Mouse (Mus musculus): ENCODE measurements around the gene Rnf212b. TPM values are rescaled to one million over a fixed set of nuclear protein-coding genes. Genes with fewer than 3 reads are reported as not detected.

Rnf212b gene
- polyA plus RNA-seq, 1 experiment from 2014 or later: not detected

GRCm38 (mm10) chr14:54863501-54864312 lies 49.8 kb downstream of the Rnf212b start:
- H3K27ac ChIP-seq (replicated peaks): peak overlapping the region; percentile 73
- peaks cover 12% of the 10 kb centered on the region for H3K4me1 ChIP-seq
- no peaks in the 10 kb centered on the region for H3K36me3 ChIP-seq
- peak overlapping the region; percentile 98 for H3K9ac ChIP-seq (replicated peaks)
- H3K27me3 ChIP-seq: no peaks in the 10 kb centered on the region
- peak overlapping the region; percentile 77 for H3K4me2 ChIP-seq (replicated peaks)
- no peaks in the 10 kb centered on the region for H3K9me3 ChIP-seq
- H3K4me3 ChIP-seq: peak overlapping the region; percentile 99
- WGBS: under 1% methylated on average over 55 of the region's 56 CpGs
- ATAC-seq (replicated peaks): peak; percentile 100

GRCm38 (mm10) chr14:54864313-54865036 lies 50.5 kb downstream of the Rnf212b start:
- H3K4me3 ChIP-seq: peak overlapping the region; percentile 99
- no peaks in the 10 kb centered on the region for H3K36me3 ChIP-seq
- WGBS: 17% methylated on average over 21 of the region's 21 CpGs
- no peak for ATAC-seq (replicated peaks)
- no peaks in the 10 kb centered on the region for H3K27me3 ChIP-seq
- H3K9ac ChIP-seq (replicated peaks): peak overlapping the region; percentile 98
- H3K4me1 ChIP-seq: peaks cover 12% of the 10 kb centered on the region
- peak overlapping the region; percentile 73 for H3K27ac ChIP-seq (replicated peaks)
- H3K4me2 ChIP-seq (replicated peaks): peak overlapping the region; percentile 77
- no peaks in the 10 kb centered on the region for H3K9me3 ChIP-seq

GRCm38 (mm10) chr14:54865626-54866025 lies 51.7 kb downstream of the Rnf212b start:
- Histone ChIP-seq H3K27ac (replicated peaks) (no peak overlapping the region), H3K4me2 (replicated peaks) (no peak overlapping the region), H3K27me3 (no peaks in the 10 kb centered on the region), H3K36me3 (no peaks in the 10 kb centered on the region), H3K4me1 (peaks cover 12% of the 10 kb centered on the region), H3K9me3 (no peaks in the 10 kb centered on the region), H3K4me3 (no peak overlapping the region), H3K9ac (replicated peaks) (no peak overlapping the region)
- WGBS: 74% methylated on average over 5 of the region's 5 CpGs
- ATAC-seq (replicated peaks): no peak

GRCm38 (mm10) chr14:54866268-54866667 lies 52.3 kb downstream of the Rnf212b start:
- H3K4me3 ChIP-seq: no peak overlapping the region
- no peak overlapping the region for H3K9ac ChIP-seq (replicated peaks)
- WGBS: 58% methylated on average over 3 of the region's 3 CpGs
- peaks cover 12% of the 10 kb centered on the region for H3K4me1 ChIP-seq
- no peaks in the 10 kb centered on the region for H3K27me3 ChIP-seq
- H3K9me3 ChIP-seq: no peaks in the 10 kb centered on the region
- ATAC-seq (replicated peaks): no peak
- no peak overlapping the region for H3K27ac ChIP-seq (replicated peaks)
- no peak overlapping the region for H3K4me2 ChIP-seq (replicated peaks)
- no peaks in the 10 kb centered on the region for H3K36me3 ChIP-seq

GRCm38 (mm10) chr14:54866936-54867335 lies 53.0 kb downstream of the Rnf212b start:
- Histone ChIP-seq H3K9ac (replicated peaks) (no peak overlapping the region), H3K36me3 (no peaks in the 10 kb centered on the region), H3K4me3 (no peak overlapping the region), H3K4me1 (peaks cover 12% of the 10 kb centered on the region), H3K27me3 (no peaks in the 10 kb centered on the region), H3K4me2 (replicated peaks) (no peak overlapping the region), H3K9me3 (no peaks in the 10 kb centered on the region), H3K27ac (replicated peaks) (no peak overlapping the region)
- no peak for ATAC-seq (replicated peaks)
- WGBS: 53% methylated on average over 5 of the region's 5 CpGs

- peaks cover 10% of the 10 kb centered on the region for H3K4me1 ChIP-seq
- no peaks in the 10 kb centered on the region for H3K9me3 ChIP-seq
- no peaks in the 10 kb centered on the region for H3K36me3 ChIP-seq
- H3K27me3 ChIP-seq: no peaks in the 10 kb centered on the region
- H3K4me3 ChIP-seq: no peak overlapping the region
- no peak for ATAC-seq (replicated peaks)
- no peak overlapping the region for H3K27ac ChIP-seq (replicated peaks)
- H3K9ac ChIP-seq (replicated peaks): no peak overlapping the region
- H3K4me2 ChIP-seq (replicated peaks): no peak overlapping the region
- 88% methylated on average over 4 of the region's 4 CpGs for WGBS
Measured at GRCm38 (mm10) chr14:54868026-54868425, 54.1 kb downstream of the Rnf212b start.

- H3K4me2 ChIP-seq (replicated peaks): no peak within 1 kb of the TSS
- no peaks in the 10 kb centered on the region for H3K36me3 ChIP-seq
- no peak within 1 kb of the TSS for H3K27ac ChIP-seq (replicated peaks)
- H3K4me1 ChIP-seq: peaks cover 8% of the 10 kb centered on the region
- no peaks in the 10 kb centered on the region for H3K27me3 ChIP-seq
- H3K9ac ChIP-seq (replicated peaks): no peak within 1 kb of the TSS
- no peaks in the 10 kb centered on the region for H3K9me3 ChIP-seq
- no peak for ATAC-seq (replicated peaks)
- H3K4me3 ChIP-seq: no peak within 1 kb of the TSS
- WGBS: 94% methylated on average over 5 of the region's 5 CpGs
Measured at GRCm38 (mm10) chr14:54870861-54871260, 56.9 kb downstream of the Rnf212b start, which contains the start of gene Homez. Homez (minus strand) TSS chr14:54870961.

GRCm38 (mm10) chr14:54874165-54874564 lies 60.2 kb downstream of the Rnf212b start:
- Histone ChIP-seq H3K9me3 (no peaks in the 10 kb centered on the region), H3K4me2 (replicated peaks) (no peak overlapping the region), H3K27ac (replicated peaks) (no peak overlapping the region), H3K9ac (replicated peaks) (no peak overlapping the region), H3K27me3 (no peaks in the 10 kb centered on the region), H3K4me1 (peaks cover 17% of the 10 kb centered on the region), H3K4me3 (no peak overlapping the region), H3K36me3 (no peaks in the 10 kb centered on the region)
- ATAC-seq (replicated peaks): no peak
- 94% methylated on average over 3 of the region's 3 CpGs for WGBS

- peaks cover 17% of the 10 kb centered on the region for H3K4me1 ChIP-seq
- H3K36me3 ChIP-seq: no peaks in the 10 kb centered on the region
- peak overlapping the region; percentile 84 for H3K4me2 ChIP-seq (replicated peaks)
- 2% methylated on average over 36 of the region's 36 CpGs for WGBS
- no peaks in the 10 kb centered on the region for H3K9me3 ChIP-seq
- ATAC-seq (replicated peaks): peak; percentile 71
- peak overlapping the region; percentile 80 for H3K4me3 ChIP-seq
- H3K27me3 ChIP-seq: no peaks in the 10 kb centered on the region
- H3K27ac ChIP-seq (replicated peaks): peak overlapping the region; percentile 93
- peak overlapping the region; percentile 88 for H3K9ac ChIP-seq (replicated peaks)
Measured at GRCm38 (mm10) chr14:54875844-54876538, 62.0 kb downstream of the Rnf212b start.

GRCm38 (mm10) chr14:54876539-54877047 lies 62.7 kb downstream of the Rnf212b start:
- Histone ChIP-seq H3K36me3 (no peaks in the 10 kb centered on the region), H3K27me3 (no peaks in the 10 kb centered on the region), H3K4me2 (replicated peaks) (peak overlapping the region; percentile 84), H3K9ac (replicated peaks) (peak overlapping the region; percentile 88), H3K4me1 (peaks cover 17% of the 10 kb centered on the region), H3K9me3 (no peaks in the 10 kb centered on the region), H3K27ac (replicated peaks) (peak overlapping the region; percentile 93), H3K4me3 (peak overlapping the region; percentile 80)
- ATAC-seq (replicated peaks): peak; percentile 94
- WGBS: 0% methylated on average over 55 of the region's 72 CpGs

GRCm38 (mm10) chr14:54877048-54877715 lies 63.2 kb downstream of the Rnf212b start, which contains the start of gene Ppp1r3e:
Ppp1r3e (minus strand) TSS chr14:54877550.
- no peaks in the 10 kb centered on the region for H3K36me3 ChIP-seq
- 0% methylated on average over 57 of the region's 61 CpGs for WGBS
- peak; percentile 84 for ATAC-seq (replicated peaks)
- no peaks in the 10 kb centered on the region for H3K9me3 ChIP-seq
- peak within 1 kb of the TSS; percentile 80 for H3K4me3 ChIP-seq
- peak within 1 kb of the TSS; percentile 84 for H3K4me2 ChIP-seq (replicated peaks)
- H3K4me1 ChIP-seq: peaks cover 17% of the 10 kb centered on the region
- no peaks in the 10 kb centered on the region for H3K27me3 ChIP-seq
- H3K9ac ChIP-seq (replicated peaks): peak within 1 kb of the TSS; percentile 88
- peak within 1 kb of the TSS; percentile 93 for H3K27ac ChIP-seq (replicated peaks)

Measured in forebrain, embryonic 15.5 days (tissue).